Mouse (Mus musculus) kidney, adult 2 months (tissue): Measurements from ENCODE around the gene Cacna1c.

ENCODE experiments used
- CTCF ChIP-seq: fragments of 200-500 bp; conservative IDR thresholded peaks from 2 replicates; pipeline ENCODE4 v1.5.1; 2011; ENCODE audit warnings: low read depth, mild to moderate bottlenecking, control low read depth, low read length, moderate library complexity, mixed read lengths; ENCODE audit not compliant: insufficient read depth, insufficient read length
- POLR2A ChIP-seq: fragments of 200-500 bp; IDR thresholded peaks from one replicate; pipeline ENCODE4 v1.6.1; 2011; ENCODE audit warnings: low read depth, low read length, control low read depth

DNA sequence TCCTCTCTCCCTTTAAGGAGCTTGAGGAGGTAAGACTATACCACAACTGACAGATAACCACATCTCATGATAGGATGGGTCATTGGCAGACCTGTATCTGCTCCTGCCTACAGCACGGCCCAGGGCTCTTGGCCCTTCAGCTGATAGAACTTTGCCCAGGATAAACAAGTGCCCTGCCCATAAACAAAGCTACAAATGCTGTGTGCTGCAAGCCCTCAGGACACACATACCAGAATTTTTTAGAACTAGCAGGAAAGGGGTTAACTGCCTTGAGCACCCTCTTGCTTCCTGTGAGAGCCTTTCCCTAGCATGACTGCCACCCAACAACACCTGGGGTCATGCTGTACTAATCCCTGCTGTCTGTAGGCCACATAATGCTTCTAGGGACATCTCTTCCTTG is 68.1 kb downstream of the Cacna1c start:
- TF ChIP-seq POLR2A (no peak), CTCF (no peak)
